Mouse (Mus musculus) heart, adult 18-20 months (tissue): ENCODE data around the gene Alppl2. TPM values are rescaled to one million over a fixed set of nuclear protein-coding genes. Genes with fewer than 3 reads are reported as not detected.

ENCODE experiments used
- DNase-seq, 2 experiments: peaks; one replicate each; pipeline ENCODE4 v3.0.0; 2021 to 2022; ENCODE audit warnings: mixed read lengths in 1 of 2
- long read RNA-seq, 2 experiments: library from polyadenylated mRNA; stranded (forward); transcript quantifications; one replicate each; pipeline ENCODE4 v2.0.0; 2021
- total RNA-seq, 2 experiments: library from RNA; stranded (reverse); gene quantifications; 2 replicates each; pipeline ENCODE4 v1.2.3; 2021

The Alppl2 gene
- not detected for total RNA-seq
- long read RNA-seq, experiment 1 = 0 reads
- long read RNA-seq, experiment 2 = 0 reads

- no peak for DNase-seq
These were observed at the start of gene Alppl2 for GRCm38 (mm10) chr1:87089828-87090227. Gene Alppl2 (minus strand): TSS chr1:87089928.

DNA sequence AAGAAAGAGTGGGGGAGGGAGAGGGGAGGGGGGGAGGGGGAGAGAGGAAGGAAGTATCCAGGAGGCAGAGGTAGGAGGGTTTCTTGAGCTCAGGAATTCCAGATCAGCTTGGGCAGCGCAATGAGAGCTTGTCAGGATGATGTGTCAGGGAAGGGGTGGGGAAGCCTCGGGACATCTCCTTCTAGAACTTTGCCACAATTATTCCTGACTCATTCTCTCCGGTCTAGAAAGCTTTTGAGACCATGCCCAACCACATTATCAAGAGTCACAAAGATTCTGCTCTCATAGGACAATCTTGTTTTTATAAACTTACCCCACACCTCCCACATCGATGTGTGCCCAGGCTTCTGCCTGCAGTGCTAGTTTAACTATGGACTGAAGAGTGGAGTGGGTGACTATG lies 42.1 kb upstream of the Alppl2 start:
- DNase-seq = no peak

DNA sequence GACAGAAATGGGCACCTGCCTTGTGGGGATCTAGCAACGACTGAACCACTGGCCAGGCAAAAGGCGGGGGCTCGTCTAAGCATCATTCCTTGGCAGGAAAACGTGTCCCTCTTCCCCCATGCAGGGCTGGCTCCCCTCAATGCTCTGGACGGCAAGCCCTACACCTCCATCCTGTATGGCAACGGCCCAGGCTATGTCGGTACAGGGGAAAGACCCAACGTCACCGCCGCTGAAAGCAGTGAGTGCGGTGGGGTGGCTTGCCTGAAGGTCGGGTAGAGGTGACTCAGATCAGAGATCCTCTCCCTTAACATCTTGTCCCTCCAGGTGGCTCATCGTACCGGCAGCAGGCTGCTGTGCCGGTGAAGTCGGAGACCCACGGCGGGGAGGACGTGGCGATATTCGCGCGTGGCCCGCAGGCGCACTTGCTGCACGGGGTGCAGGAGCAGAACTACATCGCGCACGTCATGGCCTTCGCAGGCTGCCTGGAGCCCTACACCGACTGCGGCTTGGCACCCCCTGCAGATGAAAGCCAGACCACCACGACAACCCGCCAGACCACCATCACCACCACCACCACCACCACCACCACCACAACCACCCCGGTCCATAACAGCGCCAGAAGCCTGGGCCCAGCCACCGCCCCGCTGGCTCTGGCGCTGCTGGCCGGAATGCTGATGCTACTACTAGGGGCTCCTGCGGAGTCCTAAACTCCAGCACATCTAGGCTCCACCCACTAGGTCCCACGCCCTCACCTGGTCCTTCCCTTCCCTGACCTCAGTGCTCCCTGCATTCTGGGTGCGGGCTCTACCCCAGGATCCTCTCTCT lies 37.7 kb upstream of the Alppl2 start:
- DNase-seq = no peak

GRCm38 (mm10) chr1:87124673-87125072 lies 34.9 kb upstream of the Alppl2 start, which contains the start of gene Akp3:
Gene Akp3 (plus strand): TSS chr1:87124973.
- no peak for DNase-seq

DNA sequence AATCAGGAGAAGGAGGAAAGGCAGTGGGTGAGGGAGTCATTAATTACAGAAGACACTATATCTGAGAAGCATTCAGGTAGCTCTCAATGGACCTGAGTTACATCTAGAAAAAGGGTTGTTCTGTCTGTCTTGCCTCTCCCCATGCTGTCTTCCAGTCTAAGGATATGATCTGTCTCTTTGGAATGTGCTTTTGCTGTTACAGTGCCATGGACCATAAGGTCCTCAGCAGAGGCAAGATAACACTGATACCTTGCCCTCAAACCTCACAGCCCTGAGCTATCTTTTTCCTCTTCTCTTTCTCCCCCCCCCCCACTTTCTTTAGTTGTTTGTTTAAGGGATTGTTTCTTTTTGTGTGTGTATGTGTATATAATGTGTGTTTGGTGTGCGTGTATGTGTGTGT lies 25.1 kb upstream of the Alppl2 start:
- no peak for DNase-seq

DNA sequence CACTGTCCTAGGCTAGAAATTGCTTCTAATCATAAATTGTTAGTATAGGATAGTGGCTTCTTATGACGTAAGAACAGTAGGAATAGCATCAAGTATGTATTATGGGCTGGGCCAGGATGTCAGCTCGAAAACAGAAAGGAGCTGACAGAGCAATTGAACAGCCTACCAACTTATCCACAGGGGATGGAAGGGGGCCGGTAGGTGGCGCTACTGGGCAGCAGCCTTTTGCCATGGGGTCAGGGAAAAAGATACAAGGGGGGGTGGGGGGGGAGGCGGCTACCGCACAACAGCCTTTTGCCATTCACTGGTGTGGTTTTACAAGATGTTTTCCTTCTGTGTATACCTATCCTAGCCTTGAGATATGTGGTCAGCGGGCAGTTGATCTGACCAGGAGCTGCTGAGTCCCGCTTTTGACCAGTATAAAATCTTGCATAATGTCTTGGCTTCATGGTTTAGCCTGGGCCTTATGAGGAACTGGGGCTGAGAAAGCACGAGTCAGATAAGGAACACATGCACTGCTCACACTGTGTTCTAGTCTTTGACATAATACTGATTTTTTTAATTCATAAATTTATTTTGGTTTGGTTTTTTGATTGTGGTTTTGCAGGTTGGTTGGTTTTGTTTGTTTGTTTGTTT lies 22.1 kb upstream of the Alppl2 start:
- DNase-seq = peak; percentile 18 to 27

GRCm38 (mm10) chr1:87108564-87108963 lies 18.8 kb upstream of the Alppl2 start:
- no peak for DNase-seq

DNA sequence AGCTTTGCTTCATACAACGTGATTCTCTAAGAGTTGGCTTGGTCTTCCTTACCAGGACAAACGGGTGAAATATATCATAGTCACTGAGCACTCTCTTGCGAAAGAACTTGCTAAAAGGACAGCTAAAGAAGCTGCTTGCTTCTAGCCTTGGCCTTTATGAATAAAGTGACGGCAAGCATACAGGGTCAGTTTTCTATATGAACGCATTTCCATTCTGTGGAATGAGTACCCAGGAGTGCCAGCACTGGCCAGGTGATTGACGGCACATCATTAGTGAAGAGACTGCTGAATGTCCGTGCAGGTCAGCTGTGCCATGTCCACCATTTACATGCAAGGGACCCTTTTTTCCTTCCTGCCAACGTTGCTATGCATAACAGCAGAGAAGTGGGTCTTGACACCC lies 16.8 kb upstream of the Alppl2 start:
- DNase-seq = no peak

- no peak for DNase-seq
These were observed 14.2 kb upstream of the Alppl2 start for GRCm38 (mm10) chr1:87103936-87104335.

GRCm38 (mm10) chr1:87102114-87102513 lies 12.4 kb upstream of the Alppl2 start:
- DNase-seq = no peak

- no peak for DNase-seq
These were observed 11.7 kb upstream of the Alppl2 start, which contains the start of gene Alpi for GRCm38 (mm10) chr1:87101411-87101810. Gene Alpi (minus strand): TSS chr1:87101606.

DNA sequence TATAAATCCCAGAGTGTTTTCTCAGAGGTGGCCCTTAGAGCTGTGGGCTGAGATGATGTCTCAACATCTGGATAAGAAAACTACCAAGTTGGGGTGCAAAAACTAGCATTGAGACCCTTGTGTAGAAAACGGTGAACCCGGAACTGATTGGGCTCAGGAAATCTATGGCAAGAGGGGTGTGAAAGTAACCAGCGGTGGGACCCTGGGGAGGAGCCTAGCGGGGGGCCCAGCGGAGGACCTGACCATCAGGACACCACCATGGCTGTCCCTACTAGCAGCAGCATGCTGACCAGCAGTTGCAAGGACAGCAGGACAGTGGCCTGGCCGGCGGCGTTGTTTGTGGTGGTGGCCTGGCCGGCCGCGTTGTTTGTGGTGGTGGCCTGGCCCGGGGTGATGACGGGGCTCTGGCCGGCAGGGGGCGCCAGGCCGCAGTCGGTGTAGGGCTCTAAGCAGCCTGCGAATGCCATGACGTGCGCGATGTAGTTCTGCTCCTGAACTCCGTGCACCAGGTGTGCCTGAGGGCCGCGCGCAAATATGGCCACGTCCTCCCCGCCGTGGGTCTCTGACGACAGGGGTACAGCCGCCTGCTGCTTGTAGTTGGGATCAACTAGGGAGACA lies 8.7 kb upstream of the Alppl2 start:
- DNase-seq = peak; percentile 15 to 58

GRCm38 (mm10) chr1:87095642-87096041 lies 5.9 kb upstream of the Alppl2 start:
- DNase-seq = no peak

GRCm38 (mm10) chr1:87089251-87089650 lies 477 bp downstream of the Alppl2 start:
- no peak for DNase-seq

DNA sequence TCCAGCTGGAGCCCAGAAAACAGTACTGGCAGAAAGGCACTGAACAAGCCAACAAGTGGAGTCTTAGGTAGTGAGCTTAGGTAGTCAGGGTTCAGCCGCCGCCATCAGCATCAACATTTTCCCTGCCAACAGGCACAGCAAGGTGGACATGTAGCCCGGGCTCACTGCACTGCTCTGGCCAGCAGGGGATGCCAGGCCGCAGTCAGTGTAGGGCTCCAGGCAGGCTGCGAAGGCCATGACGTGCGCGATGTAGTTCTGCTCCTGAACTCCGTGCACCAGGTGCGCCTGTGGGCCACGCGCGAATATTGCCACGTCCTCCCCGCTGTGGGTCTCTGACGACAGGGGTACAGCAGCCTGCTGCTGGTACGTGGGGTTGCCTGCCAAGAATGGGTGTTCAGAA lies 2.8 kb downstream of the Alppl2 start:
- DNase-seq = no peak

- DNase-seq = no peak
These were observed 3.5 kb downstream of the Alppl2 start for GRCm38 (mm10) chr1:87086196-87086595.

DNA sequence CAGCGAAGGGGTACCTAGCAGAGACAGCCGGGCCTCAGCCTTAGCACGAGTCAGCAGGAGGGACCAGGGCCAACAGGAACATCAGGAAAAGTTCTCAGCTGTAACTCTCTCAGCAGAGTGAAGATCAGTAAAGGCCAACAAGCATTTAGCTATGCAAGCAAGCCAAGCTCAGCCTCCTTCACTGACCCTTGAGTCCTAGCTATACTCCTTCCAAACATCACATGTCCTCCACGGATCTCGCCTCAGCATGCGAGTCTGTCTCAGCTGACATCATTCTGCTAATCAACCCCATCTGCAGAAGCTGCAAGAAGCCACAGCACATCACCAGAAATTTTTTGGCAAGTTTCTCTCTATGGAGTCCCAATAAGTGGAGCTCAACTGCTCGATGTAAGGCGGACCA lies 16.0 kb downstream of the Alppl2 start:
- no peak for DNase-seq

GRCm38 (mm10) chr1:87070720-87071119 lies 19.0 kb downstream of the Alppl2 start:
- DNase-seq = no peak

- no peak for DNase-seq
These were observed 28.8 kb downstream of the Alppl2 start for GRCm38 (mm10) chr1:87060913-87061312.

DNA sequence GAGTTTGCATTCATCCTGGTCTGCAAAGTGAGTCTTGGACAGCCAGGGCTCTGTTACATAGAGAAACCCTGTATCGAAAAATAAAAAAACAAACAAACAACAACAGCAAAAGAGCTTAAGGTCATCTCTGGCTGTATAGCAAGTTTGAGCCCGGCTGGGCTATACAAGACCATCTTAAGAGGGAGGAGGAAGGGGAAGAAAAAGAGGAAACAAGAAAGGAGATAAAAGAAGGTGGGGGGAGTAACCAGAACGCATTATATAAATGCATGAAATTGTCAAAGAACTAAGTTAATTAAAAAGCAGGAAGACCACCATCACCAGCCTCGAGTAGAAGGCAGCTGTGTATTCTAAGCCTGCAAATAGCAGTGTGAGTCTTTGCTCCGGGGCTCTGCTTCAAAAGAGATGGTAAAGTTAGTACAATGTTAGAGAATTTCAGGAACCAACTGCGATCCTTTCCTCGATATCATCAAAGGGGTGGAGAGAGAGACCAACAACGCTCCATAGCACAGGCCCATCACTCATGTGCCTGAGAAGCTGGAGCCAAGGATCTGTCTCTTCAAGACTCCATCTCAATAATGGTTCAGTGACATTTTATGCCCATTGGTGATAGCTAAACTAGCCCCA lies 30.6 kb downstream of the Alppl2 start:
- no peak for DNase-seq

DNA sequence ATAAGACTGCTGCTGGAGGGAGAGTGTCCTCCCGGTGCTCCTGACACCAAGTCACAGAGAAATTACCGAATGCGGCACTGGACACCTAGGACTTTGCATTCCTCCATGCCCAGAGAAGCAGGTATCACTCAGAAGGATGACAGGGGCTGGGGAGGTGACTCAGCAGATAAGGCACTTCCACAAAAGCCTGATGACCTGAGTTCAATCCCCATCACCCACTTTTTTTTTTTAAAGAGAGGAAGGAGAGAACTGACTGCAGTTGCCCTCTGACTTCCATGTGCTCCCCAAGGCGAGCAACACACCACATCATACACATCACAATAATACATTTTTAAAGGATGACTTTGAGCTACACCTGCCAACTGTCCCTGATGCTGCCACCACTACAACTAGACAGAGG lies 32.7 kb downstream of the Alppl2 start:
- DNase-seq = no peak

- DNase-seq = no peak
These were observed 38.4 kb downstream of the Alppl2 start for GRCm38 (mm10) chr1:87051369-87051768.

- no peak for DNase-seq
These were observed 39.0 kb downstream of the Alppl2 start for GRCm38 (mm10) chr1:87050700-87051099.
